Mouse (Mus musculus) G1E-ER4 (cell line): ENCODE measurements around the gene Zfyve28. TPM values are rescaled to one million over a fixed set of nuclear protein-coding genes. Genes with fewer than 3 reads are reported as not detected.

Experiments used
- GATA1 ChIP-seq: IDR thresholded peaks from one replicate; pipeline ENCODE4 v1.8.0; 2012; ENCODE audit warnings: low read length, inconsistent platforms
- polyA plus RNA-seq: library from polyadenylated mRNA; stranded (reverse); fragments of >175 nt; gene quantifications from 2 replicates; pipeline ENCODE4 v1.2.3, GENCODE M21; 2012

Gene Zfyve28
- polyA plus RNA-seq, 1 experiment = not detected

DNA sequence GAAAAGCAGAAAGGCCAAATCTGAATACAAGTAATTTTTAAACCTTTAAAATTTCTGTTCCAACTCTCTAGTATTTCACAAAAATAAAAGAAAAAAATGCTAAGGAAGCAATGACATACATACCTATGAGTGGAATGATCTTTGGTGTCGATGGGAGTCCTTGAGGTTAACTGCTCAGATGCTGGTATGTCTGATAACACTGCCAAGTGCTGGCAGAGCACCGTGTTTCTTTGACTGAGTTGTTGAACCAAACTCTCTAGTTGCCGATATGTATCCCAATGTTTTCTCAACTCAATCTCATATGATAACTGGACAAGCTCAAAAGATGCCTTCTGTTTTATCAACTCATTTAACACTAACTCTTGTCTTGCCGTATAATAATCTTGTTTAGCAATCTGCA is 122.5 kb downstream of the Zfyve28 start:
- no peak for TF ChIP-seq GATA1

DNA sequence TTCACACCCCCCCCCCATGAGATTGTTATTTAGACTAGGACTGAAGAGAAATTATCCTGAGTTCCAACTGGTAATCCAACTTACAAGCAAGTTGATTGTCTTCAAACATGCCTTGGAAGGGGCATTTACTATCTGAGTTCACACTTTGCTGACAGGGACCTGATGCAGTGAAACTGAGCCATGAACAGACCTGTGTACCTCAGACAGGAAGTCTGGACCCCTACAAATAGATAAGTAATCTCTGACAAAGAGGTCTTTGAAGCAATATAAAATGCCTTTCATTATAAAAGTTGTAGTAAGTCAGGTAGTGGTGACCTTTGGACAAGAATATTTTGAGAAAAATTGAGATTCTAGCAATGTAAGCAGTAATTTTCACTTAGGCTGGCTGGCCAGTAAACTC is 139.8 kb downstream of the Zfyve28 start:
- no peak for TF ChIP-seq GATA1

DNA sequence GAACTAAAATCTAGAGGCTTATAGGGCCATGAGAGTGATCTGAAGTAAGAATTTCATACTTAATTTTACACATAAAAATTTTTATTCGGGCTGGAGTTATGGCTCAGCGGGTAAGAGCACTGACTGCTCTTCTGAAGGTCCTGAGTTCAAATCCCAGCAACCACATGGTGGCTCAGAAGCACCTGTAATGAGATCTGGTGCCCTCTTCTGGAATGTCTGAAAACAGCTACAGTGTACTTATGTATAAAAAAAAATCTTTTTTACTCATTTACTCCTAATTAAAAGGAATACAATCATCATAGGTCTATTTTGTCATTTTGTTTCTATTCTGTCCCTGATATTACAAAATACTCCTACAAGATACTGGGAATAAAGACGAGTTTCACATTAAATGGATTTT is 140.7 kb downstream of the Zfyve28 start:
- TF ChIP-seq GATA1 = no peak

Other genes starting within 250 kb of the Zfyve28 start
- gene Poln, start 119.0 kb downstream of the Zfyve28 start, polyA plus RNA-seq = 0.02 and 0.04 TPM in 2 replicates
- gene Haus3, start 118.9 kb downstream of the Zfyve28 start, polyA plus RNA-seq = 0.85 and 1.7 TPM in 2 replicates
- gene Mxd4, start 100.7 kb downstream of the Zfyve28 start, polyA plus RNA-seq = 16.9 and 18.2 TPM in 2 replicates
- not detected in 2 replicates for gene Cfap99, start 151 bp upstream of the Zfyve28 start, polyA plus RNA-seq
- 24.1 and 31.0 TPM in 2 replicates for gene Rnf4, start 47.8 kb upstream of the Zfyve28 start, polyA plus RNA-seq
- 16.6 and 18.8 TPM in 2 replicates for gene Fam193a, start 81.5 kb upstream of the Zfyve28 start, polyA plus RNA-seq
- 4.1 and 4.2 TPM in 2 replicates for gene Tnip2, start 225.5 kb upstream of the Zfyve28 start, polyA plus RNA-seq
- 3.1 and 3.2 TPM in 2 replicates for gene Sh3bp2, start 237.4 kb upstream of the Zfyve28 start, polyA plus RNA-seq